Mouse (Mus musculus) C2C12 (cell line): ENCODE results near the gene Mfng. TPM values are rescaled to one million over a fixed set of nuclear protein-coding genes. Genes with fewer than 3 reads are reported as not detected.

Source experiments
- H3K27me3 ChIP-seq: one replicate; pipeline ENCODE4 v1.6.1; 2011; ENCODE audit not compliant: control insufficient read depth, insufficient read depth, insufficient read length
- H3K36me3 ChIP-seq: one replicate; pipeline ENCODE4 v1.6.1; 2011; ENCODE audit not compliant: control insufficient read depth, insufficient read depth
- H3K4me3 ChIP-seq: one replicate; pipeline ENCODE4 v1.5.1; 2011; ENCODE audit warnings: mild to moderate bottlenecking, control low read depth; ENCODE audit not compliant: poor library complexity, insufficient read depth, severe bottlenecking
- H3K79me2 ChIP-seq: one replicate; pipeline ENCODE4 v1.6.1; 2011; ENCODE audit not compliant: control insufficient read depth, insufficient read depth
- H3K79me3 ChIP-seq: one replicate; pipeline ENCODE4 v1.6.1; 2011; ENCODE audit warnings: low read depth, control low read depth
- H3ac ChIP-seq: one replicate; pipeline ENCODE3; 2011; ENCODE audit warnings: low read depth; ENCODE audit not compliant: control insufficient read depth, insufficient read length
- CEBPB ChIP-seq: IDR thresholded peaks from one replicate; pipeline ENCODE4 v1.6.1; 2011; ENCODE audit warnings: low read depth, mild to moderate bottlenecking, control low read depth, moderate library complexity
- CTCF ChIP-seq: IDR thresholded peaks from one replicate; pipeline ENCODE4 v1.5.1; 2011; ENCODE audit not compliant: control insufficient read depth, insufficient read depth, insufficient read length
- FOSL1 ChIP-seq: IDR thresholded peaks from one replicate; pipeline ENCODE4 v1.8.0; 2011; ENCODE audit warnings: mild to moderate bottlenecking, low read length; ENCODE audit not compliant: poor library complexity, insufficient read depth, severe bottlenecking
- MAX ChIP-seq: IDR thresholded peaks from one replicate; pipeline ENCODE4 v1.6.1; 2011; ENCODE audit warnings: mild to moderate bottlenecking, control low read depth
- MYOD1 ChIP-seq: IDR thresholded peaks from one replicate; pipeline ENCODE4 v1.6.1; 2011; ENCODE audit warnings: low read depth; ENCODE audit not compliant: control insufficient read depth, insufficient read length
- MYOG ChIP-seq: IDR thresholded peaks from one replicate; pipeline ENCODE4 v1.6.1; 2011; ENCODE audit not compliant: control insufficient read depth, insufficient read length; ENCODE audit errors: extremely low read depth
- USF1 ChIP-seq: IDR thresholded peaks from one replicate; pipeline ENCODE4 v1.6.1; 2011; ENCODE audit warnings: low read depth, mild to moderate bottlenecking, control low read depth, moderate library complexity
- polyA plus RNA-seq: library from polyadenylated mRNA; unstranded; fragments of >200 nt; fragmentation: generic; extraction: Trizol; gene quantifications from one replicate; pipeline ENCODE4 v1.2.1, GENCODE M21; 2012; ENCODE audit warnings: missing spikeins

Gene Mfng
- polyA plus RNA-seq, 1 experiment = not detected

- H3K79me2 ChIP-seq = no peaks in the 10 kb centered on the region
- no peak overlapping the region for H3ac ChIP-seq
- H3K79me3 ChIP-seq = no peaks in the 10 kb centered on the region
- no peak overlapping the region for H3K4me3 ChIP-seq
- H3K27me3 ChIP-seq = no peaks in the 10 kb centered on the region
- H3K36me3 ChIP-seq = no peaks in the 10 kb centered on the region
- no peak for TF ChIP-seq MAX
- TF ChIP-seq MYOD1 = no peak
- no peak for TF ChIP-seq USF1
- TF ChIP-seq MYOG = no peak
- no peak for TF ChIP-seq CEBPB
- TF ChIP-seq FOSL1 = no peak
- no peak for TF ChIP-seq CTCF
Observed at GRCm38 (mm10) chr15:78808980-78809379, 35.7 kb upstream of the Mfng start.

- no peak overlapping the region for H3ac ChIP-seq
- no peaks in the 10 kb centered on the region for H3K79me3 ChIP-seq
- no peak for TF ChIP-seq CTCF
- TF ChIP-seq FOSL1 = peak; percentile 34
- TF ChIP-seq CEBPB = no peak
- H3K4me3 ChIP-seq = no peak overlapping the region
- H3K36me3 ChIP-seq = no peaks in the 10 kb centered on the region
- peaks cover 11% of the 10 kb centered on the region for H3K27me3 ChIP-seq
- no peaks in the 10 kb centered on the region for H3K79me2 ChIP-seq
Observed at GRCm38 (mm10) chr15:78807141-78807540, 33.9 kb upstream of the Mfng start.

- no peak overlapping the region for H3ac ChIP-seq
- TF ChIP-seq FOSL1 (peak; percentile 14), CEBPB (no peak)
- H3K27me3 ChIP-seq = peaks cover 14% of the 10 kb centered on the region
- no peaks in the 10 kb centered on the region for H3K79me3 ChIP-seq
- H3K36me3 ChIP-seq = no peaks in the 10 kb centered on the region
- H3K4me3 ChIP-seq = no peak overlapping the region
- H3K79me2 ChIP-seq = peaks cover 4% of the 10 kb centered on the region
Observed at GRCm38 (mm10) chr15:78806614-78807013, 33.3 kb upstream of the Mfng start.

GRCm38 (mm10) chr15:78805351-78805750 is 32.1 kb upstream of the Mfng start:
- Histone ChIP-seq H3K36me3 (no peaks in the 10 kb centered on the region), H3K27me3 (peaks cover 16% of the 10 kb centered on the region), H3K79me3 (no peaks in the 10 kb centered on the region), H3ac (no peak overlapping the region), H3K4me3 (no peak overlapping the region), H3K79me2 (peaks cover 6% of the 10 kb centered on the region)
- TF ChIP-seq MAX (no peak), CTCF (no peak), FOSL1 (no peak), MYOD1 (no peak), MYOG (no peak)

GRCm38 (mm10) chr15:78804326-78804725 is 31.1 kb upstream of the Mfng start:
- H3K79me3 ChIP-seq = no peaks in the 10 kb centered on the region
- H3K36me3 ChIP-seq = no peaks in the 10 kb centered on the region
- TF ChIP-seq MYOG (no peak), CTCF (no peak), MAX (no peak), CEBPB (no peak), MYOD1 (no peak)
- H3K79me2 ChIP-seq = peaks cover 6% of the 10 kb centered on the region
- H3K27me3 ChIP-seq = peaks cover 16% of the 10 kb centered on the region
- no peak overlapping the region for H3ac ChIP-seq
- H3K4me3 ChIP-seq = no peak overlapping the region

GRCm38 (mm10) chr15:78803499-78803900 is 30.2 kb upstream of the Mfng start:
- no peaks in the 10 kb centered on the region for H3K36me3 ChIP-seq
- H3ac ChIP-seq = no peak overlapping the region
- no peak for TF ChIP-seq MAX
- TF ChIP-seq CTCF = no peak
- no peak for TF ChIP-seq CEBPB
- no peak for TF ChIP-seq USF1
- no peak for TF ChIP-seq FOSL1
- TF ChIP-seq MYOD1 = no peak
- TF ChIP-seq MYOG = no peak
- no peak overlapping the region for H3K4me3 ChIP-seq
- no peaks in the 10 kb centered on the region for H3K79me3 ChIP-seq
- H3K79me2 ChIP-seq = peaks cover 6% of the 10 kb centered on the region
- H3K27me3 ChIP-seq = peaks cover 16% of the 10 kb centered on the region
